ENCODE assay signal across 13 mouse cellular contexts in genomic region chrX:162580521-162580920, GRCm38 (mm10).
"Had no signal": no experiment of that assay in that cellular context is flagged by ENCODE, and none has a peak within 500 bp of the region (broad histone marks: within the 10 kb centered on the region; RNA-seq: fewer than 3 reads in every experiment).

No protein-coding gene starts in this region.

- H3K27ac ChIP-seq: lung, embryonic 15.5 days; macrophage; midbrain, embryonic 13.5 days; neural tube, embryonic 12.5 days; stomach, embryonic 15.5 days; stomach, postnatal 0 days had no signal

- H3K4me1 ChIP-seq: lung, embryonic 15.5 days; megakaryocyte, embryonic 14.5 days; neural tube, embryonic 12.5 days; stomach, embryonic 15.5 days had no signal

- DNase-seq: lung, adult 2 months; right cerebral cortex, postnatal 14 days; thymus, adult 2 months; thymus, postnatal 25 days; thymus, postnatal 4 days had no signal

- ATAC-seq: midbrain, embryonic 13.5 days had no signal

- H3K4me3 ChIP-seq: lung, embryonic 15.5 days; megakaryocyte, embryonic 14.5 days; midbrain, embryonic 13.5 days; neural tube, embryonic 12.5 days; stomach, embryonic 15.5 days had no signal

- H3K36me3 ChIP-seq: lung, embryonic 15.5 days; midbrain, embryonic 13.5 days; neural tube, embryonic 12.5 days; stomach, embryonic 15.5 days had no signal

- H3K9ac ChIP-seq: lung, embryonic 15.5 days; midbrain, embryonic 13.5 days; neural tube, embryonic 12.5 days; stomach, embryonic 15.5 days had no signal

- H3K9me3 ChIP-seq: lung, embryonic 15.5 days; megakaryocyte, embryonic 14.5 days; midbrain, embryonic 13.5 days; neural tube, embryonic 12.5 days; stomach, embryonic 15.5 days had no signal

- H3K27me3 ChIP-seq: neural tube, embryonic 12.5 days; stomach, embryonic 15.5 days had no signal

- H3K4me2 ChIP-seq: lung, embryonic 15.5 days; midbrain, embryonic 11.5 days; midbrain, embryonic 13.5 days; neural tube, embryonic 12.5 days; stomach, embryonic 15.5 days had no signal
